Mouse (Mus musculus): ENCODE data around the gene Pcyt1a. TPM values are rescaled to one million over a fixed set of nuclear protein-coding genes. Genes with fewer than 3 reads are reported as not detected.
A peak's percentile ranks its signal among the peaks of the same experiment; 100 is the strongest.
"Not testable (repeated sequence)": the region's sequence is repeated elsewhere in the genome, so short reads cannot be mapped to it uniquely, and the experiment has no call there.

Pcyt1a gene
- total RNA-seq, 1 experiment from 2014 or later, result 77.2 TPM

DNA sequence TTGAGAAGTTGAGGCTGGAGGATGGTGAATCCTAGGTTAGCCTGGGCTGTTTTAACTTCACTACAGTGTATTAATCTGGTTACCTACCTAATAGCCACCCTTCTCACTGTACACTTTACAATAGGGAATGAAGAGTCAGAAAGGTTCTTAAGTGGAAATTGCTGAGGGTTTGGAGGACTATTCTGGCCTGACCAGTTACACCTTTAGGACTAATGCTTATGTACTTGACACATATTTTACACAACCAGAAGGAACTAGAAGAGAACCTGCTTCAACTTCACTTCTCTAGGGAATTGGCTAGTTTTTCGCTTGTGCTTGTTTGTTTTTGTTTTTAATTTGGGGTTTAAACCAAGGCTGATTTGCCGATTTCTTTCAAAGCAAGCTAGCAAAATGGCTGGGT lies 2.4 kb downstream of the Pcyt1a start:
- no peak for DNase-seq

DNA sequence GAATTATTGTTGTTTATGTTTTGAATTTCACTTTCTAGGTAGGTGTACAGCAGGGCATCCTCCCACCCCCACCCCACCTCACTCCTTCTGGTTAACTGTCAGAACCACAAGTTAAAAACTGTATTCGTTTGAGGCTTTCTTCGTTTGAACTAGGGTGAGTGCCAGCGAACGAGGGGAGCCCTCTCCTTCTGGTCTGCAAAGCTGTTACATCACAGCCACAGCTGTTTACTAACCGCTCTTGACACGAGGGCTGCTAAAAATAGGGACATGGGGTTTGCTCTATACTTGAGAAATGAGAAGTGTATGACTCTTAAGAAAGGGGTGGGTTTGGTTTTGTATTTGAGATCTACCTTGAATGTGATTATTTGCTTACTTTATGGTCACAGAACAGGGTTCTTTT lies 3.3 kb downstream of the Pcyt1a start:
- peak; percentile 52 for DNase-seq

GRCm38 (mm10) chr16:32434691-32435090 lies 4.0 kb downstream of the Pcyt1a start:
- peak; percentile 46 for DNase-seq

DNA sequence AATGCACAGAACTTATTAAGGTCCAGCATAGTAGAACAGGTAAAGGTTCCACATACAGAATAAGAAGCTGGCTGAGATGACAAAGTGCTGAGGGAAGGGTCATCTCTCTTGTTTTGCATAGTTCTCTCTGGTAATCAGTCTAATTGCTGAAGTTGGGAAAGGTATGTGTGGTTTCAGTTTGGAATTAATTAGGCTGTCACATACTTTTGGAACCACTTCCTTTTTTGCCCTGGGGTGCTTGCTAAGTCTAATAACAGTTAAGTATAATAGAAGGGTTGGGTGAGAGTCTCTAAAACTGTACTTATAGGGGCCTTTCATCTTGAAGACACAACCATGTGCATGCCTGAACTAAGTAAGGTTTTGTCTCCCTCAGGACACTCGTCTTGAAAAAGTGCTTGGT lies 5.9 kb downstream of the Pcyt1a start:
- DNase-seq, result no peak

DNA sequence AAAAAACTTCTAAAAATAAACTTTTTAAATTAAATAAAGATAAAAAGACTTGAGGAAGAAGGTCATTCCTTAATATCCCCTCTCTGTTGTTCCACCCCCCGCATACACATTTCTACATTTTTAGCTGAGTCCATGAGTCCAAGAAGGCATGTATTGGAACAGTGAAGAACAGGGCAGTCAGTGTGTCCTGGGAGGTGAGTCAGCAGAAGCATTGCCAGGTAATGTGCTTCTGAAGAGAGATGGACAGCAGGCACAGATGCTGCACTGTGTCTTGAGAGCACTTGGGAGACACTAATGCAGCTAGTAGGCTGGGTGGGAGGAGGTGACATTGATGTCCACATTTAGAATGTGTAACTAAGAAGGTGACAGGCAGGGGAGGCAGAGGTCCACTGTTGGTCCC lies 6.5 kb downstream of the Pcyt1a start:
- no peak for DNase-seq

DNA sequence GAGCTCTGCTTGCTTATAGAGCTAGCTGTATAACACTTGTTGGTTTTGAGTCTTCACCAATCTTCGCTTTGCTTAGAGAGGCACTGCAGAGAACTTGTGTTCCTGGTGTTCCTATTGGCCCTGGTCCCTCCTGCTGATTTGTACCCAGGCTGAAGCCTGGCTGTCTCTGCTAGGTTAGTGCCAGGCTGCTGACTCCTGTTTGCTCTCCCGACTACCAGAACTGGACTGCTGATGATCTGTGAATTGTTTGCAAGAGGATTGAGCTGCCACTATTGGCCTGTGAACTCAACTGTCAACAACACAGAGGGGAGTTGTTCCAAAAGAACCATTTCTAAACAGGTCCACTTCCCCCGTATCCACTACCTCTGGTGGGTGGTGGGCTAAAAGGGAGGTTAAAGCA lies 10.7 kb downstream of the Pcyt1a start:
- no peak for DNase-seq

- not testable (repeated sequence) for DNase-seq
Observed at GRCm38 (mm10) chr16:32444615-32445014, 13.9 kb downstream of the Pcyt1a start.

- no peak for DNase-seq
Observed at GRCm38 (mm10) chr16:32445558-32445957, 14.8 kb downstream of the Pcyt1a start.

DNA sequence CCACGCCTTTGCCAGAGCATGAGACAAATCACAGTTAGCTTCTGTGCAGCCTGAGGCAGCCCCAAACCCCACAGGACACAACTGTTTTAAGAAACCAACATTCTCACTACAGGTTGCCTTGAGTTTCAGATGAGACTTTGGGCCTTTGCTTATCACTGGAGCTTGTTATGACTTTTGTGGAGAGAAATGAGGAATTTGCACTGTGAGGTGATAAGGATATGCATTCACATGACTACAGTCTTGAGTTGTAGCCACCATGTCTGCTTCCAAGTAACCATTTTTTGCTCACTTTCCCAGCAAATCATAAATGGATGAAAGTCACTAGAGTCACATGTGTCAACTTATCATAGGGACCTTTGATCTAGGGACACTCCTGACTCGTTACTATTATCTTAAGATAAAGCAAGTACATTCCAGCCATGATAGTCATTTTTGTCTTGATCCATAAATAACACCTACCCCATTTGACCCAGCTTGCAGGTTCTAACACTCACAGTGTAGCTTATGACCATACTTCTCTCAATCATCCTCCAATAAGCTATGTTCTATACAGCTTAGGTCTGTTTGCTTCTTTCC lies 15.9 kb downstream of the Pcyt1a start:
- no peak for DNase-seq

GRCm38 (mm10) chr16:32449665-32450064 lies 18.9 kb downstream of the Pcyt1a start:
- no peak for DNase-seq

- DNase-seq, result no peak
Observed at GRCm38 (mm10) chr16:32450133-32450532, 19.4 kb downstream of the Pcyt1a start.

- no peak for DNase-seq
Observed at GRCm38 (mm10) chr16:32453102-32453501, 22.4 kb downstream of the Pcyt1a start.

GRCm38 (mm10) chr16:32454646-32455045 lies 23.9 kb downstream of the Pcyt1a start:
- DNase-seq, result no peak

DNA sequence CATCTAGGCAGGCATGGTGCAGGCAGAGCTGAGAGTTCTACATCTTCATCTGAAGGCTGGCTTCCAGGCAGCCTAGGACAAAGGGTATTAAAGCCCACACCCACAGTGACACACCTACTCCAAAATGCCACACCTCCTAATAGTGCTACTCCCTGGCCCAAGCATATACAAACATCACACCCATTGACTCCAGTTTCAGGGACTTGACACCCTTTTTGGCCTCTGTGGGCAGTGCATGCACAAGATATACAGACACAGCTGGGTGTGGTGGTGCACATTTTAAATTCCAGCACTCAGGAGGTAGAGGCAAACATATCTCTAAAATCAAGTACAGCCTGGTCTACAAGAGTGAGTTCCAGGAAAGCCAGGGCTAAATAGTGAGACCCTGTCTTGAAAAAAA lies 25.4 kb downstream of the Pcyt1a start:
- DNase-seq, result no peak

- DNase-seq, result no peak
Observed at GRCm38 (mm10) chr16:32456761-32457160, 26.0 kb downstream of the Pcyt1a start.

GRCm38 (mm10) chr16:32457589-32458386 lies 27.1 kb downstream of the Pcyt1a start:
- peak; percentile 73 for DNase-seq

DNA sequence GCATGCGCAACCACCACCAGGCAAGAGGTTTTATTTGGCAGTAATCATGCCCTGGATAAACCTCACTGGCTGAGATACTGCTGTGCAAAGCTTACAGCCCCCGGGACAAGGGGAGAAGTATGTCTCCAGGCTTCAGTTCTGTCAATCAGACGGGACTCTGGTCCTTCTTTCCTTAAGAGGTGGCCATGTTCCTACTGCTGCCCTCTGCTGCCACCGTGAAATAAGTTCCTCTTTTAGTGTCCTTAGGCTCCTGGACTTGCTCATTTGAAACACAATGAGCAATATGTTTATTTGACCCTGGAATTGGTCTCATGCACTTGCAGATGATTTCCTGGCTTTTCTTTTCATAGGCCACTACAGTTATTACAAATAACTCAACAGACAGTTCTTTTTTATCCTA lies 29.8 kb downstream of the Pcyt1a start:
- peak; percentile 27 for DNase-seq

- DNase-seq, result no peak
Observed at GRCm38 (mm10) chr16:32461713-32462112, 31.0 kb downstream of the Pcyt1a start.

GRCm38 (mm10) chr16:32462950-32463349 lies 32.2 kb downstream of the Pcyt1a start:
- no peak for DNase-seq

GRCm38 (mm10) chr16:32463426-32463825 lies 32.7 kb downstream of the Pcyt1a start:
- no peak for DNase-seq

DNA sequence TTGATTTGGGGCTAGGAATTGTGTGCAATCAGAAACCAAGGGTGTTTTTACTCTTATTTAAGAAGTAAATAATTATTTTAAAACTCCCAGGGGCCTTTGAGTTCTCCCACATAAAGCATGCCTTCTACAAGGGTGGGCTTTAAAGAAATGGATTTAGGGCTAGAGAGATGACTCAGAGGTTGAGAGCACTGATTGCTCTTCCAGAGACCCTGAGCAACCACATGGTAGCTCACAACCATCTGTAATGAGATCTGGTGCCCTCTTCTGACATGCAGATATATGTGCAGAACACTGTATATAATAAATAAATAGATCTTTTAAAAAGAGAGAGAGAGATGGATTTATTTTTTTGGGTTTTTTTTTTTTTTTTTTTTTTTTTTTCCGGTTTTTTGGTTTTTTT lies 34.2 kb downstream of the Pcyt1a start:
- no peak for DNase-seq

DNA sequence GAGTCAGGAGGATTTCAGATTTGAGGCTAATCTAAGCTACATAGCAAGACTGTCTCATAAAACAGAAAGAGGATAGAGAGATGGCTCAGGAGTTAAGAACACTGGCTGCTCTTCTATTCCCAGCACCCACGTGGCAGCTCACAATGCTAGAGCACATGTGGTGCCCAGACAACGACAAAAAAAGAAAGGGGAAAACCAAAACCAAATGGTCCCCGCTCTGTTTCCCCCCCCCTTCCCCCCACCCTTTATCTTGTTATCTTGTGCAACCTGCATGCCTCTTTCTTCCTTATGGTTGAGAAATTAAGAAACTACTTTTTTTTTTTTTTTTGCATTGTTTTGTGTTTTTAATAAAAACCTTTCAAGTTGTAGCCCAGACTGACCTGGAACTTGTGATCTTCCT lies 37.8 kb downstream of the Pcyt1a start:
- DNase-seq, result no peak

DNA sequence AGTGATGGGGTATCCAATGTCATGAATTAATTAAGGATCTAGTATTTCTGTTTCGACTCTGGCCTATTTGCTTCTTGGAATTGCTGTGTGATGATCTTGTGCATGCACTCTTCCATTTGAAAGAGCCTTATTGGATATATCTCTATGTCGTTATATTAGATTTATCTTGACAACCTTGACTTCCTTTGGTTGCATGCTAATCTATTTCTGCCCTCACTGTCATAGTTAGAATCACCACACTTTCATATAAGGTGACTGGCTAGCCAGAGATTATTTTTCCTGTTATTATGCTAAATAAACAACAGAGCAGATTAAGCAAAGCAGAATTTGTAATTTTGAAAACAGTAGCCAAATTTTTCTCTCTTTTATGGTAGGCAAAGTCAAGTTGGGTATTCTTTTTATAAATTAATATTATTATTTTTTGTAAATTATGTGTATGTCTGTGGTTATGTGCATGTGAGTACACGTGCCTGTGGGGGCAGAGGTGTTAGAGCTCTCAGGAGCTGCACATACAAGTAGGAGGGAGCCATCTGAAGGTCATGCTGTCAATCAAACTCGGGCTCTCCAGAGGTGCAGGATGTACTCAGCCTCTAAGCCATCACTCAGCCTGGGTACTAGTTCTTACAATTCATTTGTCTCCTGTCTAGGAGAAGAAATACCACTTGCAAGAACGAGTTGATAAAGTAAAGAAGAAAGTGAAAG lies 38.8 kb downstream of the Pcyt1a start:
- DNase-seq, result no peak

All from adrenal gland, postnatal 14 days (tissue).